Mouse (Mus musculus) thymus, adult 2 months (tissue): ENCODE measurements around the gene Accs.

Experiments
- CTCF ChIP-seq: fragments of 200-500 bp; IDR thresholded peaks from 2 replicates; pipeline ENCODE4 v1.5.1; 2012; ENCODE audit warnings: mild to moderate bottlenecking, control low read depth, low read length, moderate library complexity, borderline replicate concordance; ENCODE audit not compliant: control insufficient read depth, poor library complexity, insufficient read depth; ENCODE audit errors: extremely low read depth
- POLR2A ChIP-seq: fragments of 200-500 bp; IDR thresholded peaks from 2 replicates; pipeline ENCODE4 v1.6.1; 2012; ENCODE audit warnings: mild to moderate bottlenecking, low read length, control low read depth, moderate library complexity; ENCODE audit not compliant: control insufficient read depth, poor library complexity, insufficient read depth; ENCODE audit errors: extremely low read depth

- TF ChIP-seq CTCF (no peak), POLR2A (no peak)
Observed at GRCm38 (mm10) chr2:93886013-93886794, 36.5 kb upstream of the Accs start.
